Mouse (Mus musculus) kidney, adult 2 months (tissue): Measurements from ENCODE around the gene Wdr93.

ENCODE experiments used
- CTCF ChIP-seq: fragments of 200-500 bp; conservative IDR thresholded peaks from 2 replicates; pipeline ENCODE4 v1.5.1; 2011; ENCODE audit warnings: low read depth, mild to moderate bottlenecking, control low read depth, low read length, moderate library complexity, mixed read lengths; ENCODE audit not compliant: insufficient read depth, insufficient read length
- POLR2A ChIP-seq: fragments of 200-500 bp; IDR thresholded peaks from one replicate; pipeline ENCODE4 v1.6.1; 2011; ENCODE audit warnings: low read depth, low read length, control low read depth

GRCm38 (mm10) chr7:79721386-79721977 lies 21.5 kb upstream of the Wdr93 start:
- TF ChIP-seq CTCF (no peak), POLR2A (no peak)
